Mouse (Mus musculus) naive thymus-derived CD4-positive, alpha-beta T cell, adult 2 months (primary cell): ENCODE measurements at regions not wholly inside any gene's neighbourhood (a gene's known extent, or its start where the extent isn't known, plus 50 kb on each side); places are given as distances from the start of the nearest gene placed in this dataset.

Experiments
- DNase-seq: peaks from one replicate; pipeline ENCODE4 v3.0.0-alpha.2; 2011; ENCODE audit warnings: low read depth

DNA sequence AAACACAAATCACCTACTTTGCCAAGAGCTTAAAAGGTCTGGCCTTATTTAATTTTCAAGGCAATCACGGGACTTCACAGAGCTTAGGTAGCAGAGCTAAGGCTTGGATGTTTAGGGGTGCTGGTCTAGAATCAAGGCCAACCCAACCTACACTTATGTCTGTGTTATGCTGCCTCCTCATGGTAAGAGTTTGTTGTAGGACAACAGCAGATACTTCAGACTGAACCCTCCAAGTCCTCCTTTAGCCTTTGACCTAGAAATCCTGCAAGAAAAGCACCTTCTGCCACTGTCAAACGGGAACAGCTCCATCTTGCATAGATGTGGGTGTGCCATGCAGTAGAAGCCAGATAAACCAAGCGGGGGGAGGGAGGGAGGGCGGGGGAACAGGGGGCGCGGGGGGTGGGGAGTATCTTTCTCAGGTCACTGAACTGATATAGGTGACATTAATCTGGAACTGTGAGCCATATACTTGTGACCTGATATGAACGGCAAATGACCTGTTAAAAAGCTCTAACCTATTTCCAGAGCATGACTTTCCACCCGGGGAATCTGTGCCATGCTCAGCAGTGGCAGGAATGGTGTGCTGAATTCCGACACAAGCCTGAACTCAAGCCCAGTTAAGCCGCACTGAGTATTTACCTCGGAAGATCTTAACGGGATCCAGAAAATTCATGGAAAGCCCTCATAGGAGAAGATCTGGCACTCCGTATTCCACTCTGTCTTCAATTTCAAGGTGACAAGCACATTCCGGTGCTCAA is 838.3 kb downstream of the Gsdmc2 start:
- DNase-seq = peak; percentile 20

GRCm38 (mm10) chr15:62994691-62995090 is 850.3 kb downstream of the Gsdmc2 start:
- DNase-seq = no peak

DNA sequence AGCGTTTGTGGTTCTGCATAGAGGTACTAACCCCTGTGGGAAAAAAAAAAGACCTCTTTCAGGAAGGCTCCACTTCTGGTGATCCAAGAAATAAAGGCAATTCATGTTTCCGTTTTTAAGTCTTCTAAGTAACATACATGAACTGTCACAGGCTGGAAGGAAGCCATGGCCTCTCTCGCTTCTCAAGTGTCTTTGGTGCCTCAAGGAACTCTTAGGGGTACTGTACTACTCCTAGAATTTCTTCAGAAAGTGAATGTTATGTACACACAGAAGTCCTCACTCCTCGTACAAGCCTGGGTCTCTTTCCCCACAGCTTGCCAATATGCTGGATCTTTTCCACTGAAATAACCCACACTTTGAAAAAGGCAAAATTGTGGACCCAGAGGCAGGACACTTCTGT is 858.1 kb downstream of the Gsdmc2 start:
- DNase-seq = no peak

DNA sequence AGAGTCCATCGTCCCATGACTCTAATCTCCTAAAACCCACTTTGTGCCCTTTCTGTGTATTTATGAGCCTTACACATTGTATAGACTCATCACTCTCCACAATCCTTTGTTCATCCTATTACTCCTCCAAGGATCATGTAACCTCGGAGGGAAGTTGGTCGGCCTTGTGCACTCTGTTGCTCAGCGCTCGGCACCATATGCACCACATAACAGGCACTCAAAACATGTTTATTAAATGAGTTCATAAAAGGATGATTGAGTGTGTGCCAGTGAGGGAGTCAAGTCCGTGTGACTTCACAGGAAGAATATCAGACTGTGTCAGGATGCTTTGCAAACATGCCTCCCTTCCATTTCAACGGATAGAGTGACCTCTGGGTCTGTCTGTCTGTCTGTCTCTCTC is 858.8 kb downstream of the Gsdmc2 start:
- no peak for DNase-seq

DNA sequence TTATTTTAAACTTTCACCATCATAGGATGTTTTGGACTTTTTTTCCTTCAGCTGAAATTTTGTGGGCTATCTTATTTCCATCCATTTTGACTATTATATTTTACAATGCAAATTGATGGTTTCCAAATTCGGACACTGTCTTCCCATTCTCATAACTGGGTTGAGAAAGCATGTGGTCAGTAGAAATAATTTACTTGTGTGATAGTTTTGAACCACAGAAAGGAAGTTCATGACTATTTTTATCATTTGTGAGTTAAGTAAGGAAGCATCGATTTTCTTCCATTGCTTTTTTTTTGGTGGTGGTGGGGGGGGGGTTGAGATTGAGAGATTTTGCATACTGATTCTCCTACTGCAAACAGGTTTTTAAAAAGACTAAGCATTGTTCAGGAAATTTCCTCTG is 874.4 kb downstream of the Gsdmc2 start:
- DNase-seq = no peak

GRCm38 (mm10) chr15:62962681-62963080 is 882.3 kb downstream of the Gsdmc2 start:
- no peak for DNase-seq

GRCm38 (mm10) chr15:62960623-62961022 is 884.4 kb downstream of the Gsdmc2 start:
- no peak for DNase-seq

DNA sequence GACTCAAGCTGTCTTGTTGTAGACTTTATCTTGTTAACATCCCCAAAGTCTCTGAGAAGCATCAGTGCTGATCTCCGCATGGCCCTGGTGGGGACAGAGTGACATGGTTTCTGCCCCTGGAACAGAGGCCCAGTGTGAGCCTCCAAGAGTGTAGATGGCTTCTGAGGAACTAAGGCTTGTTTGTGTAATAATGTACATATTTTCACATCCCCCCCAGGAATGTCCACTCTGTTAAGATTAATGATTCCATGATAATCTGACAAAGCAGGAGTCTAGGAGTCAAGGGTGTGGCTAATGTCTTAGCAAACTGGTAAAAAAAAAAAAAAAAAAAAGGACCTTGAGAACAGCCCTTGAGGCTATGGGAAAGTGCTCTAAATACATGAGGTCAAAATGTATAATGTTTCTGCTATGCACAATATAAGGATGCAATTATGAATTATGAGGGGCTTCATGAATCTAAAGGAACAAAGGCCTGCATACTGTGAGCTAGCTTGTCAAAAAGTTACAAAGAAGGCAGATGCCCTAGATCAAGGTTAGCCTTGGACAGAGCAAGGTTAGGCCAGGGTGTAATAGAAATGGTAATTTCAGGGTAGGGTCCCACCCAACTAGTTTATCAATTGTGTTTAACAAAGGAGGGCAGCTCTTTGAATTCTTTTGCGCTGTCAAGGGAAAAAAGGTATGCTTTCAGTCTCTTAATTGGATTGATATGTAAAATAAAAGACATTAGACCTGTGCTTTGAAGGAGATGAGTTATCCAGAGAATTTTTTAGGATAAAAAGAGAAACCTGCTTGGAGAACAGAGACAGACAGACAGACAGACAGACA is 886.3 kb downstream of the Gsdmc2 start:
- no peak for DNase-seq

DNA sequence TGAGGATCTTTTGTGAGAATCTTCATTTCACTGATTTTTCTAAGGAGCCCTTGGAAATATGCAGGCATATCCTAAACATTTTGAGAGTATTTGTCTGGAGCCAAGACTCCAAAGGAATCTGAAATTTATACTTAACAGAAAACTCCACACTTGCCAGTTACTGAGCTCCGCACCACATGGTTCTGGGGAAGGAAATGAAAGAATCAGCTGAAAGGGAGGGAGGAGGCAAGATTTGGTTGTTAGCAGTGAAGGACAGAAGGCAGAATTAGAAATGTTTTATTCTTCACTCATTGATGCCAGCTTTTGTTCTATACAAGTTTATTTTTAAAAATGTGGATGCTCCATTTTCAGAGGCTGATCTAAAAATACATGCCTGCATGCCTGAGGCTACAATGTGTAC is 890.1 kb downstream of the Gsdmc2 start:
- DNase-seq = no peak

- DNase-seq = no peak
Observed at GRCm38 (mm10) chr15:62954322-62954820, 890.6 kb downstream of the Gsdmc2 start.

- no peak for DNase-seq
Observed at GRCm38 (mm10) chr15:62953215-62953941, 891.6 kb downstream of the Gsdmc2 start.

- DNase-seq = no peak
Observed at GRCm38 (mm10) chr15:62952487-62953214, 892.3 kb downstream of the Gsdmc2 start.

- no peak for DNase-seq
Observed at GRCm38 (mm10) chr15:62939416-62939815, 905.6 kb downstream of the Gsdmc2 start.

DNA sequence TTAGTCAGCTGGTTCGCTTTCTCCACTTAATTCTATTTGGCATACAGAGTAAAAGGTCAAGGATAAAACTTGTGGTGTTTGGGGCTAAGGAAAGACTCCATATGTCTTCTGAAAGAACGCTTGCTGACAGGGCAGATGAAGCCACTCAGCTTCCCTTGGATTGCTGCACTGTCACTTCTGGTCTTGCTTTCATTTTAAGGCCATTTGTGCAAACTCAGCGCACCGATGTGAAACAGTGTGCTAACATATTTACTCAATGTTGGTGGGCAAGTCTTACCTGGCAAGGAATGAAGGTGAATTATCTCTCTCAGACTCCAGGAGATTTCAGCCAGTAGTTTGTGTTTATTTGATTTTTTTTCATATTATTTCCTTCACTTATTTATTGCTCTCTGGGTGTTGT is 907.2 kb downstream of the Gsdmc2 start:
- no peak for DNase-seq

- no peak for DNase-seq
Observed at GRCm38 (mm10) chr15:62934522-62935189, 910.3 kb downstream of the Gsdmc2 start.

GRCm38 (mm10) chr15:62920520-62920919 is 924.5 kb downstream of the Gsdmc2 start:
- DNase-seq = no peak

GRCm38 (mm10) chr15:62919264-62919663 is 925.7 kb downstream of the Gsdmc2 start:
- no peak for DNase-seq

DNA sequence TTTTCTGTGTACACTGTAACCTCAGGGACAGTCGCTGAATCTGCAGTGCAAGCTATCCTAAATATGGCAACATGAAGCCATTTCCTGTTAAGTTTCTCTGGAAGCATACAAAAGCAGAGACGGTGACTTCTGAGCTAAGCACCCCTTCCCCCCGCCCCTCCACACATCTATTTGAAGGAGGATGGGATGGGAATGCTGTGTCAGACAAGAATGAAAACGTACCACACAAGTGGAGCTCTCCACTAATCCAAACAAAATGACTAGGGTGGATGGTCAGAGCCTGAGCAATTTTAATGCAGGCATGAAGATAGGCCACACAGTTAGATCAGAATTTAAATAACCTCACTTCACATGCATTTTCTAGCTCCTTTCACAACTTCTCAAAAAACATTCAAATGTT is 936.6 kb downstream of the Gsdmc2 start:
- no peak for DNase-seq

DNA sequence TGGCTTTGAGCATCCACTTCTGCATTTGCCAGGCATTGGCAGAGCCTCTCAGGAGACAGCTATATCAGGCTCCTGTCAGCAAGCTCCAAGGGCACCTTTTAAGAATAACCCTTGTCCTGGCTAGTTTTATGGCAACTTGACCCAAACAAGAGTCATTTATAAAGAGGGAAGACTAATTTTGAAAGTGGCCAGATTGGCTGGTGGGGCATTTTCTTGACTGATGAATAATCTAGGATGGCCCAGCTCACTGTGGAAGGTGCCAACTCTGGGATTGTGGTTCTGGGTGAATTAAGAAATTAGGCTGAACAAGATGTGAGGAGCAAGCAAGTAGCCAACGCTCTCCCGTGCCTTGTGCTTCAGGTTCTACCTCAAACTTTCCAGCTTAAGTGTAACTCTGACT is 937.8 kb downstream of the Gsdmc2 start:
- no peak for DNase-seq

DNA sequence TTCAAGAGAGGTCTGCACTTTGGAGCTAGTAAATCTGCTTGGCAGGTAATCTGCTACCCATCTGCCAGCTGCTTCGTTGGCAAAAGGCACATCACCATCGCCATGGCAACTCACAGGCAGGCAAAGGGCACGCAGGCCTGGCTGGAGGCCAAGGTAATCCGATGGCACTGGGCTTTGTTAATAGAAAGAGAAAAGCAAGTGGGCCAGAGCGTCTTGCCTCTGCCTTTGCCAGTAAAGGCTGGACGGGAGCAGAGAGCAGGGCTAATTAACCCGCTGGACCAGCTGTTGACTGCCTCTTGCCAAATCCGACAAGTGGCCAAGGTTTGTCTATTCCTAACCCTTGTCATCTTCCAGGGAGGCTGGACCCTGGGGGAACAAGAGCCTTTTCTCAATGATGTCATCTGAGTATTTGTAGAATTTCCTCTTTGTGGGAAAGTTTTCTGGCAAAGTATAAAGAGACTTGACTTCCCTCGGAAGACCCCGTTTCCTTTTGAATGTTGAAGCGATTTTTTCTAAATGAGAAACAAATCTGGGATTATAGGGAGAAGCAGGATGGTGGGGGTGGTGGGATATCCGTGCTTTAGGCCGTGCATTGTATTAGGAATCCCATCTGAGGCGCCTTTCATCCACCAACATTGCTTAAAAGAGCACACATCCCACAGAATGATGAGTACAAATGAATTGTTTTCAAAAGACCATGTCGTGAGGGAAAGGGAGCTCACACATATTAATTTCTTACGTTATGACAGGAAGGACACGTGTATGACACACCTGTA is 941.7 kb downstream of the Gsdmc2 start:
- no peak for DNase-seq

DNA sequence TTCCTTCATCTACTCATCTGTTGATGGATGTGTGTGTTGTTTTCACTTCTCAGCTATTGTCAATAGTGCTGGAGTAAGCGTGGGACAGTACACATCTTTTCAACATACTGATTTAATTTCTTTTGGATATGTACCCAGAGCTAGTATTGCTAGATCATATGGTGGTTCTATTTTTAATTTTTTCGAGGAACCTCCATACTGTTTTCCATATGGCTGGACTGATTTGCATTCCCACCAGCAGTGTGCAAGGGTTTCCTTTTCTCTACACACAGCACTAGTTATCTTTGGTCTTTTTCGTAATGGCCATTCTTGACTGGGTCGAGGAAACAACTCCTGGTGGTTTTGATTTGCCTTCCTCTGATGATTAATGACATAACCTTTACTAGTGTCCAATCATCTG is 943.0 kb downstream of the Gsdmc2 start:
- DNase-seq = no peak
